Mouse (Mus musculus): ENCODE data around the gene Ets2.

The Ets2 gene

DNA sequence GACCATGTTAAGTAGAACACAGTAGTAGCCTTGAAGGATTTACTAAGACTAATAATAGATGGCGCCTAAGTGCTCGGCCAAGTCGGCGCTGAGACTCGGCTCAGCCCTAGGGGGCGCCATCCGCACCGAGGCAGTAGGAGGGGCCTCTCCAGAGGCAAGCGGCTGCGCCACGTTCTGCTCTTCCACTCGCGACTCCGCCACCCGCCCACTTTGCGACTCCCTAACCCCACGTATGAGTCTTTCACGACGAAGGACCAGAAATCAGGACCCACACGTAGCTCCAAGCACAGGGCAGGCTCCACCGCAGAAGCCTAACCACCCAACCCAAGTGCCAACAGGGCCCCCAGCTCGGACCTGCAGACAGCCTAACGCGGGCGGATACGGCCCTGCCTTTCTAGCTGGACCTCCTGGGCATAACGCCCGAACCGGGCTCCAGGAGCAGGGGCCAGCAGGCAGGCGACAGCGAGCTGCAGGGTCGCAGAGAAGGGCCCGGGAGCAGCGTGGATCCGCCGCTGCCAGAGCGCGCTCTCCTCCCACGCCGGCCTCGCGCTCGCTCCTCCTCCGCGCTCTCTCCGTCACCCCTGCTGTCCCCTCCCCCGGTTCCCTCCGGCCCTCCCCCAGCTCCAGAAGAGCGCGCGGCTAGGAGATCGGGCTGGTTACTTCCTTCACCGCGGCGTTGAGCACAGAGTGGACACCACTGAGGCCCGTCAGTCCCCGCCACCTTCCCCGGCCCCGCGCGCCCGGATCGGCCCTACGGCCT lies at the start of gene Ets2:
Gene Ets2, plus strand, starts transcription at position 274 of the 760 bp plus-strand sequence.
- DNase-seq (ENCODE audit: extremely low read depth, low read depth), result peak; percentile 64

DNA sequence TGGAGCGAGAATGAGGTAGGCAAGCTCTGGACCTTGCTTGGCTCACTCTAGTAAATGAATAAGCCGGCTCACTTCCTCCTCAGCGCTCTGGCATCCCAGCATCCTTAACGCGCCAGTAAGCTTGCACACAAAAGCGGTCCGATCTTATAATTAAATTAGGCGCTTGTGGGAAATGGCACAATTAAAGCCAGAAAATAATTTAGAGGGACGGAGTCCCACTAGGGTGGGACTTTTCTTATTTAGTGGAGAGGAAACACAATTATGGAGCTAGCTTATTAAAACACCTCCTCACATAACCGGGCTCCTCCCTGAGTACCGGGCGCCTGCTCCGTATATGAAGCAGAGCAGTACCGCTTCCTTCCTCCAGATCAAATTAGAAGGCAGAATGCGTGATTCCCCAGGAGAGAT lies 47.7 kb upstream of the Ets2 start:
- no peak for DNase-seq (ENCODE audit: extremely low read depth, low read depth)

DNA sequence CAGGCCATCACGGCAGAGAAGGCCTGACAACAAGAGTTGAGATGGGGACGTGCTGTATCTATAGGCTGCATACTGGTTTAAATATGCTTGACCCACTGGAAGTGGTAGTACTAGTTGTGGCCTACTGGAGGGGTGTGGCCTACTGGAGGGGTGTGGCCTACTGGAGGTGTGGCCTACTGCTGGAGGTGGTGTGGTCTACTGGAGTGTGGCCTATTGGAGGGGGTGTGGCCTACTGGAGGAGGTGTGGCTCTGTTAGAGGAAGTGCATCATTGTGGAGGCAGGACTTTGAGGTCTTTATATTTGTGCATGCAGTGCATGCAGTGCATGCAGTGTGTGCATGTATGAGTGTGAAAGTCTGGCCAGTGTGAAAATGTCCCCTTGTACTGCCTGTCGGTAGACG lies 45.3 kb upstream of the Ets2 start:
- no peak for DNase-seq (ENCODE audit: extremely low read depth, low read depth)

DNA sequence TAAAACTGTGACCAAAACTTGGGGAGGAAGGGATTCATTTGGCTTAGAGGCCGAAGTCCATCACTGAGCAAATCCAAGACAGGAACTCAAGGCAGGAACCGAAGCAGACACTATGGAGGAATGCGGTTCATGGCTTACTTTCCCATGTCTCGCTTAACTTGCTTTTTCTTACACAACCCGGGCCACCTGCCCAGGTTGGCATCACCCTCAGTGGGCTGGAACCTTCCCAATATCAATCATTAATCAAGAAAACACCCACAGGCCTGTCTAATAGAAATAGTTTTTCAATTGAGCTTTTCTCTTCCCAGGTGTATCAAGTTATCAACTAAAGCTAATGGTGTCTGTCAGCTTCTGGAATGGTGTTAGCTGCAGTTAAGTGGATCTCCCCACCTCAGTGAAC lies 44.7 kb upstream of the Ets2 start:
- no peak for DNase-seq (ENCODE audit: extremely low read depth, low read depth)

DNA sequence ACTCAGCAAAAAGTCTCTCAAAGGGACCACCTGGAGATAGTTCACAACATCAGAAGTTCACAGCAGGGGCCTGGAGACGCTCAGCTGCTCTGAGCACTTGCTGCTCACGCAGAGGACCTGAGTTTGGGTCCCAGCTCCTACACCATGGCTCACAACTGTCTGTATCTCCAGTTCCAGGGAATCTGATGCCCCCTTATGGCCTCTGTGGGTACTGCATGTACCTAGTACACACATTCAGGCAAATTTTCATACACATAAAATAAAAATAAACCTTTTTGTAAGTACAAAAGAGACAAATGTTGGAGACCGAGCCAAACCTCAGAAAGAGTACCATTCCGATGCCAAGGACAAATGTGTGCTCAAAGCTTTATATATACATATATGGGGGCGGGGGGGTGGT lies 44.1 kb upstream of the Ets2 start:
- DNase-seq (ENCODE audit: extremely low read depth, low read depth), result no peak

DNA sequence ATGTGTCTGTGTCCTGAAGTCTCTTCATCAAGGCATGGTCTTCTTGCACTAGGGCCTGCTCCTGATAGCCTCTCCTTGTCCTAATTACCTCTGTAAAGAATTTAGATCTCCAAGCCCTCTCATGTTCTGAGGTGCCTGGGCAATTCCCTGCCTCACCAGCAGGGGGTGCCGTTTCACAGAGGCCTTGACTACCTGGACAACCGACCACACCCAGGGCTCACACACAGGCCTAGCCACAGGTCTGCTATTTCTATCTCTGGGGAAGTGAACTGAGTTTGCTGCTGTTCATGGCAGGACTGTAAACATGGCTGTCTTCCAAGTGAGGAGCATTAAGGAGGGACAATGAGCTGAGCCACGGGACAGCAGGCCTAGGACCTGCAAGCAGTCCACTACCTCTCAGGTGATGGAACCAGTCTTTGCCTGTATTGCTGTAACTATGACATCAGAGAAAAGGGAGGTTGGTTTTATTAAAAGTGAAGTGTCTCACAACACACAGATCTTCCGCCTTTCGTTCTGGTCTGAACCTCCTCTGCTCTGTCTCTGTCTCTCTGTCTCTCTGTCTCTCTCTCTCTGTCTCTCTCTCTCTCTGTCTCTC lies 42.9 kb upstream of the Ets2 start:
- DNase-seq (ENCODE audit: extremely low read depth, low read depth), result peak; percentile 23

DNA sequence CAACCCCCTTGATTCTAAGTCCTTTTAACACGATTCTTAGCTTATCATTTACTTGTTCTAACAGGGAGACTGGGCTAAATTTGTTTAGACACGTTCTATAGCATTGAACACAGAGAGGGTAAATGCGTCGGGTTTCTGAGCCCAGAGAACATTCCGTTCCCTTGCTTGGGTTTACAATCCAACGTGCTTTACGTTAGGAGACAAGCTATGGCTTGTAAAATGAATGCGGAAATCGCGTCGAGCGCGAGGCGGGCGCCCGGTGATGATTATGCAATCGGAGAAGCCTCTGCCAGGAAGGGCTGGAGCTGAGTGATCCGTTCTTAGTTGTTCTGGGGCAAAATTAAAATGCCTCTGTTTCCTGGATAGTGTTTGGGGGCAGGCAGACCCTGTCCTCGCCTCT lies 42.4 kb upstream of the Ets2 start:
- no peak for DNase-seq (ENCODE audit: extremely low read depth, low read depth)

DNA sequence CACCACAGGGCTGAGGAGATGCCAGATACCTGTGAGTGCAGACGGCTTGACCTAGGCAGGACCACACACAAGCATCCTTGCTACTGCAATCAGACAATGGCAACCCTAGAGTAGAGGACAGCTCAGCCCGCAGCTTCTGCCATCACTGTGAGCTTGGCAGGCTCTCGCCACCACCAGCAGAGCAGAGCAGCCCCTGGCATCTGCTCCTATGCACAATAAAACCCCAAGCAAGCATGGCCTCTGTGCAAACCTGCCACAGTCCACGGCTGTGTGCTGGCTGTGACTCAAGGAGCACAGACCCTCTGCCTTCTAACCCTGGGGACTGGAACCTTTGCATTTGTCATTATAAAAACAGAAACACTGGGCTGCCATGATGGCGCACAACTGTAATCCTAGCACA lies 41.0 kb upstream of the Ets2 start:
- DNase-seq (ENCODE audit: extremely low read depth, low read depth), result no peak

DNA sequence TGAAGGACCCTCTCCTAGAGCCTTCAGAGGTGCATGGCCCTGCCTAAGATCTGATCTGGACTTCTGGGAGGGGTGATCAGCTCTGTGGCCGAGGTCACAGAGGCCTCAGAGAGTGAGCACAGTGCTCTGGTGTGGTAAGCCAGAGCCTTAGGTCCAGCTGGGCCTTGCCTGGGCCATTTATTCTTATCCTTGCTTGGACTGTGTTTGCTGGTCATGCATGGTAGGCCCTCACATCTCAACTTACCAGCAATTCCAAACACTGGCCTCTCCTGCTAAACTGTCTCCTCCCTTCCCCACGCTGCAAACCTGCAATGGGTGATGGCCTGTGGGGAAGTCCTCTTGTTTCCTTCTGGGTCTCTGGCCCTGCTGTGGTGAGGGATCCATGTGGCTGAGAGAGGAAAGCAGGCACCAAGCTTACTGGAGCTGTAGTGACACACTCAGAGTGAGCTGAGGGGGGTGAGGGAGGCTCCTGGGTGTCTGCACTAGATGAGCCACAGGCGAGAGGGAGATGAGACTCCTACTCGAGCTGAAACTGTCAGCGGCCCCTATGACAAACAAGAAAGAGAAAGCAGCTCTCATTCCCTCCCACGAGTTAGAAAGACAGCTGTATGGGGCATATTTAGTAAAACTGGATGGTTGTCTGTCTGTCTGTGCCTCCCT lies 36.3 kb upstream of the Ets2 start:
- DNase-seq (ENCODE audit: extremely low read depth, low read depth), result no peak

DNA sequence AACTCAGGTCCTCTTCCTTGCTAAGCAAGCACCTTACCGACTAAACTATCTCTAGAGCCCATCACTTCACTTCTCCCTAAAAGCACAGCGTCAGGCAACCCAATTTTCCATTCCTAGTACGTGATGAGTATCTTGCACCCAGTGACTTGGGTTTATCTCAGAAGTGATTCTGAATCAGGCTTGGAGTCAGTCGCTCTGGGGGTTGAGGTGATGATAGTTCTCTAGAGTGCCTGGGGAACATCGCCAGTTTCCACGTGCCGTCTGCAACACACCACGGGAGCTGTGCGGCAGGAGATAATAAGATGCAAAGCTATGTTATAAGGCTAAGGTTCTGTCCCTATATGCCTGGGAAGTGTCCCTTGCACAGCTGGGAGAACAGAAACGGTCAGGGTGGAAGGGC lies 35.6 kb upstream of the Ets2 start:
- no peak for DNase-seq (ENCODE audit: extremely low read depth, low read depth)

DNA sequence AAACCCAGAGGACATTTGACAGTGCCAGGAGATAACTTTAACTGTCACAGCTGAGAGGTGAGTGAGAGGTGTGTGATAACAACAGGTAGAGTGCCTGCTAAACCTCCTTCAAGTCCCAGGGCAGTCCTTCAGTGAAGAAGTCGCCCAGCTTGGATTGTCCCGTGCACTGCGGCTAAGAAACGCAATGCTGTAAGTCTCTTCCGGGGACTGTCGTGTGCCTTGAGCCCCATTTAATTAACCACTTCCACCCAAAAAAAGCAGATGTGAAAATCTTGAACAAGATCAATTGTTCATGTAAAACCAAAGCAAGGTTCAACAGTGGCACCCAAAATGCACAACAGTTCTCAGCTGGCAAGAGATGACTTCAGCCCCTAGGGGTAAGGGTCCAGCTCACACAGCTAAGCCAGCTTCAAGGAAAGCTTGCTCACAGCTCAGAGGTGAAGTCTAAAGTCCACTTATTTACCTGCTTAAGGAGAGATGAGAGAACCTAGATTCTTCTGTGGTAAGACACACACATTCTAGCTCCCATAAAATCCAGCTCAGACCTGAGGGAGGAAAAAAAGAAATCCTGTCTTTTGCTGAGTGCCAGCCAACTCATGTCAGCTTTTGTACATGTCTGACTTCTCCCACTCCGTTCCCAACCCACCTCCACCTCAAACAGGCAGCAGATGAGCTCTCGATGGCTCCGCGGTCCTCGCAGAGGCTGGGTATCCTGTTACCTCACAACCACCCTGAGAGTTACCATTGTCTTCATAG lies 34.3 kb upstream of the Ets2 start:
- DNase-seq (ENCODE audit: extremely low read depth, low read depth), result no peak

DNA sequence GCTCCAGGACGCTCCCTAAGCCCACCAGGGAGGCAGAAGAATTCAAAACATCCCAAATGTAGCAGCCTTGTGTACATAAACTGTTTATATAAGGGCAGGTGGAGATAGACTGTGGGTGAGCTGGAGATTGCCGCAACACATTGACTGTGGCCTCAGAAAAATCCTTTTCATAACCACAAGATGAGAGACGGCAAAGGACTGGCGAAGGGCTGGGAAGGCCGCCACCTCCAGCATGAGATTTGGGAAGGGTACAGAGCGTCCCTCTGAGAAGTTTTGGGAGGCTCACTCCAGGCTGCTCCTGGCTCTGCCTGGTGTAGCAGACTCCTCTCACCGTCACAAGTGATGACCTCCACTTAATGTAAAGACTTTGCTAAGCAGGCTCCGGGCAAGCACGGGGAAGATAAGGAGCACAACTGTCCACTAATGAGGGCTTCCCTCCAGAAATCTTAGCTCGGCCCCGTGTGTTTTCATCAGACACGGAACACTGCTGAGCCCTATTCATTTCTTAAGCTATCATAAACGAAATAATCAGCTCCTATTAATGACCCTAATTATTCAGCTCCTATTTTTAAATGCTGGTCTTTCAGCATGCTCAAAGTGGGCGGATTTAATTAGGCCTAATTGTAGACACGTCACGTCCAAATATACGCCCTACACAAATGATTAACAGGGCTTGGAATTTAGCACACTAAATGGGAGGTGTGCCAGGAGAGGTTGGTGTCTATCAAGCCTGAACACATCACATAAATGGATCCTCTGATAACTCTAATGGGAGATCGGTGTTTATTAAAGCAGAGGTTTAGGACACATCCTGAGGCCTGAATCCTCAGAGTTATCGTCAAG lies 33.5 kb upstream of the Ets2 start:
- DNase-seq (ENCODE audit: extremely low read depth, low read depth), result no peak

DNA sequence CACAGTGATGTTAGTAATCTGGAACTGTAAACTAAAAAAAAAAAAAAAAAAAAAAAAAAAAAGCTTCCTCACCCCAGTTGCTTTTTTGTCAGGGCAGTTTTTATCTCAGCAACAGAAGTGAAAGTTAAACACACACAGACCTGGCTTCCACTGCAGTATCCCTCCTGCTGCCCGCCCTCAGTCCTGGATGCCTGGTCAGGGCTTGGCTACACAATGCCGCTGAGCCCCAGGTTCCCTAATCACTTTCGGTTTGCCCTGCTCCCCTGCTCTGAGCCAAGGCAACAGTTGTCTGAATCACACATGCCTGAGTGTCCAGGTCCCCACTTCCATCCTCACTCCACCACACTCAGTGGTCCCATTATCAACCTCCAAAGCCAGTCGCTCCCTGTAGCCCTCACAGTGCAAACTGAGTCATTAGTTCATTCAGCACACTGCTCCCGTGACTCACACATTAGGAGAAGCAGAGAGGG lies 27.4 kb upstream of the Ets2 start:
- DNase-seq (ENCODE audit: extremely low read depth, low read depth), result no peak

DNA sequence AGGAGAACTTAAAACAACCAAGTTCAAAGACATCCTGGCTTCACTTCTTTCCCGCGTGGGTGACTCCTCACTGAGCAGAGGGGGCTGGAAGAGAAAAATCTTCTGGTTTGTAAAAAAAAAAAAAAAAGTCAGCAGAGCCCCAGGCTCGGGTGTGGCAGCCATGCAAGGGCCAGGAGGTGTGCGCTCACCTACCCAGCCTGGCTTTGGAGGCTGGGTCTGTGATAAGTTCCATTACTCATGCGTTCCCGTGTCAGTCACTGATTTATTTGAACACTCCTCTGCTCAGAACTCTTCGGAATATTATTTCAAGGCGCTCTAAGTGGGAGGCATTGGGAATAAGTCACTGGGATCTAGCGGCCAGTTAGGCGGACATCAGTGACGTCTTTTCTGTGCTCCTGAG lies 26.7 kb upstream of the Ets2 start:
- DNase-seq (ENCODE audit: extremely low read depth, low read depth), result no peak

DNA sequence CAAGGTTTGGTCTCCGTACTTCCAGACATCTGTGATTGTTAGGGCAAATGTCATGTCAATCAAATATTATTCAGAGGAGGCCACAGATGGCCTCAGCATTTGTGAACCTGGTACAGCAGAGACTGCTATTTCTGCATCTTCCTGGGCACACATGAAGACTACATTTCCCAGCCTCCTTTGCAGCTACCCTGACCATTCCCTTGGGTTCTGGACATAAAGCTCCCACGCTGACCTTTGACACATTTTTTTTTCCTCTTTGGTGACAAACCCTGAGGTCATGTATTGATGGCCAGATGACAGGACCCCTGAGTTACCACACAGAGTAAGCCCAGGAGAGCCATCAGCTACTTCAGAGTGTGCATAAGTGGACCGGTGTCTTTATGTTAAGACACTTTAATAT lies 25.2 kb upstream of the Ets2 start:
- no peak for DNase-seq (ENCODE audit: extremely low read depth, low read depth)

DNA sequence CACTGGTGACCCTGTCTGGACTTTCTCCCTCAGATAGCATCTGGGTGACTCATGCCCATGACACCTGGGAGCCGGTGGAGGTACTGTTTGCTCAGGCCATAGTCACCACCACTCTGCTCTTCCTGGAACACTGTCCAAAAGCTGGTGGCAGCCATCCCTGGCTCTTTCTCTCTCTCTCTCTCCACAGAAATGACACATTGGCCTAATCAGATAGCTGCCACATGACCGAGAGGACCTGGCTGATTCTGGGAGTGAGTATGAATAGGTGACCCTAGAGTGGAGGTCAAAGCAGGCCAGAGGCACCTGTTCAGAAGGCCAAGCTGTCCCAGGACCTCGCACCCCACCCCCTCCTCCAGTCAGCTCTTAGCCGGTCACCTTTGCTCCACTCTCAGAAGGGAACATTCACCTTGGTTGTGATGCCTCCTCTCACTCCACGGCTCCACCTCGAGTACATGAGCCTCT lies 19.4 kb upstream of the Ets2 start:
- no peak for DNase-seq (ENCODE audit: extremely low read depth, low read depth)

DNA sequence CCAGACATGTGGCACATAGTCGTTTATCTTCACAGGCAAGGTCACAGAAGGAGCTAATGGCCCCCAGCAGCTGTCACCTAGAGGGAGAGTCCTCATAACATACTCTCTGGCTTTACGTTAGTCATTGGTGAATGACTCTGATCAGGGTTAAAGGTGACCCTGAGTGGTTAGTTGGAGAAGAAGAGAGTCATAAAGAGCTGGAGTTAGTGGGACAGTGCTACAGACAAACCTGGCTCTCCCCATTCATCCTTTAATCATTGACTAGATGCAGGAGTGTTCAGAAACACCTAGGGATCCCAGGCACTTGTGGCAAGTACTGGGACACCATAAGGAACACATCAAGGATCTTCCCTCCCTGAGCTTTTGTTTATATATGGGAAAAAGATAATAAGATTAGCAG lies 16.1 kb upstream of the Ets2 start:
- no peak for DNase-seq (ENCODE audit: extremely low read depth, low read depth)

DNA sequence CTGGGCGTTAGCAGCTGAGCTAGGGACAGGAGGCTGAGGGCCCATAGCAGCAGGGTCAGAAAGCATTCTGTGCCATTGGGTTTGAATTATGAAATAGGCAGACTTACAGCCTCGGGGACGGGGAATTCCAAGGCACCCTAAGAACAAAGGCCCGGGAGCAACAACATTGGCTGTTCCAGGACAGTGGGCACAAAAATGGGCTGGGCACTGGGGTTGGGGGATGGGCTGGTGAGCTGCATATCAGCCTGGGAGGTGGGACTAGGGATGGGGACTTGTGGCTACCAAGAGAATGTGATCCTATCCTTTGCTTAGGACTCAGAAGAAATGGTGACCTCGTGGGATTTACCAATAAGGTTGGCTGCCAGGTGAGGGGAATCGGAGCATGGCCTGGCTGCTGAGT lies 15.6 kb upstream of the Ets2 start:
- no peak for DNase-seq (ENCODE audit: extremely low read depth, low read depth)

DNA sequence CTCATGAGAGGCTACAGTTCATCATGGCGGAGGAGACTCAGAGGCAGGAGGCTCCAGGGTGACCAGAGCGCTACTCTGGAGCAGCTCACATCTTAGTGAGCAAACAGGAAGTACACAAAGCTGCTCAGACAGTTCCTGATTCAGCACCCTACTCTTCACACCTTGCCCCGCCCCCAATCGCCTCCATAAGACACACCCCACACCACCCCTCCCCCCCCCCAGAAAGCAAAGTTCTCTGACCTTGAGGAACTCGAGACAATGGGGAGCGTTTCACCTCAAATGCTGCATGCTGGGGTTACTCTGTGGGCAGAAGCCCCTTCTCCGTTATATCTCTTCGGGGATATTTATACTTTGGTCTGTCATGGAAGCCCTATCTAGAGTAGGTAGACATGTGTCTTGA lies 15.0 kb upstream of the Ets2 start:
- no peak for DNase-seq (ENCODE audit: extremely low read depth, low read depth)

DNA sequence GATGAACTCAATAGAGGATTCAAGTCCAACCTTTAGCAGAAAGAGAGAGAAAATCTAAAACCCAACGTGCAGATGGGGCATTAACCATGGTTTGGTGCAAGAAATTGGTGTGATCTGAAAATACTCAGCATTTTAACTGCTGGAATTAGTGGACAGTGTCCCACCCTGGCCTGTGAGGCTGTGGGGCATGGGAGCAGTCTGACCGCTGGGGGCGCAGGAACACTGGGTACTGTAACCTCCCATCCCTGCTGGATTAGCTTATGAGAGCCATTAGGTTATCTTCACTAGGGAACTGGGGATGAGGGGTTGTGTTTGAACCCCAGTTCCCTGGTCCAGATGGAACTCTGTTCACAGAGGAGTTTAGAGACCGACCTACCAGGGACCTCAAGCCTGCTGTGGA lies 13.9 kb upstream of the Ets2 start:
- no peak for DNase-seq (ENCODE audit: extremely low read depth, low read depth)

DNA sequence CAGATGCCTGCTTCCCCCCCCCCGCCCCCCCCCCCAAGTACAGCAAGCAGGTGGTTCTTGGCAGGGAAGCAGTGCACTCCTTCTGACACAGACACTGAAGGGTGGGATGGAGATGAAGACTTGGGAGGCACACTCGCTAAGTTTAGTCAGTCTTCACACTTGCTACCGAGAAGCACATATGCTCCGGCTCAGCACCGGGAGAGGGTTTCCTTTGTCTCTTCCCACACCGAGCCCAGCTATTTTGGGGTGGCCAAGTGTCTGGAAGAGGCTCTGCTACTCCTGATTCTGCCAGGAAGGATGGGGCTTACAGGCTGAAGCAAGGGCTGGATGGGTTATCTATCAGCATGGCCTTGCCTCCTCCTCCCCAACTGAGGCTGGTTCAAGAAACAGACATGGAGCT lies 5.3 kb upstream of the Ets2 start:
- DNase-seq (ENCODE audit: extremely low read depth, low read depth), result no peak
